Mouse (Mus musculus): ENCODE measurements around the gene Abcb1b. TPM values are rescaled to one million over a fixed set of nuclear protein-coding genes. Genes with fewer than 3 reads are reported as not detected.
"Not testable (repeated sequence)": the region's sequence is repeated elsewhere in the genome, so short reads cannot be mapped to it uniquely, and the experiment has no call there.

Gene Abcb1b
- total RNA-seq, 1 experiment from 2014 or later, result 48.1 TPM

DNA sequence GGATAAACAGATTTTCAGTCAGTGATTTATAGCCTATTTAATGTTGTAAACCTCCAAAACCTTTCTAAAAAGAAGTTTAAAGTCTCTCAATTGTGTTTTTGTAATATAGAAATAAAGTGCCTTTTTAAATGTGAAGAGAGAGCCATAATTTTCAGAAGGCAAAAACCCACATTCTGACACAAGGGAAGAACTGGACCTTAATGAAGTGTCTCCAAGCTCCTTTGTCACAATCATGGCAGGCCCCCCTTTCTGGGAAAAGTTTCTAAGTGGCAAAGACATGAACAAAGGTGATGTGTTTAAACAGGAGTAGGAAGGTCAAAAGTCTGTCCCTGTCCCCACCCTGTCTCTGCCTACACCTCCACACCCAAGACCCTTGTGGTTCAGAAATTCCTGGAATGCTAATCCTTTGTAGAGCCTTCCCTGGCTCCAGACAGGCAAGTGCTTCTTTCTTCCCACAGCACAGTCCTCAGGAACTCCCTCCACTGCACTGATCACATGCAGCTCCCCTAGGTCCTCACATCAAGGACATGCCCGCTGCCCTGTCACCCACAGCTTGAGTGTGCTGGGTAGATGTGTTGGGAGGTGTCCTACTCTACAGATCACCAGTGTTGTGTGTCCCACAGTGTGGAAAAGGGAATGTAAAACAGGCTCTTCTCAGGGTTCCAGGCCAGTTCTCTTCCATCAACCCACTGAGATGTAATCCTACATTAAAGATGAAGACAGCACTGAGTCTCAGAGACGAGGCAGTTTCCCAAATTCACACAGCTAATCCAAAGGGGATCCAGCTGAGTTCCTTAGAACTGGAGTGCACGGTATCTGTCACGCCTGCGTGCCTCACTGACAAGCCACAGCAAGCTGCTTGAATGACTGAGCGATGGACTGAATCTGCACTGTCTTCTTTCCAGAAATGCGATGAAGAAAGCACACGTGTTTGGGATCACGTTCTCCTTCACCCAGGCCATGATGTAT, 50.9 kb downstream of the Abcb1b start:
- ATAC-seq (replicated peaks in 1 of 2; ENCODE audit: insufficient read depth in 1 of 2, low FRiP score in 2 of 2, low TSS enrichment in 1 of 2, low read depth in 1 of 2, poor library complexity in 2 of 2, severe bottlenecking in 2 of 2), result not testable (repeated sequence)

DNA sequence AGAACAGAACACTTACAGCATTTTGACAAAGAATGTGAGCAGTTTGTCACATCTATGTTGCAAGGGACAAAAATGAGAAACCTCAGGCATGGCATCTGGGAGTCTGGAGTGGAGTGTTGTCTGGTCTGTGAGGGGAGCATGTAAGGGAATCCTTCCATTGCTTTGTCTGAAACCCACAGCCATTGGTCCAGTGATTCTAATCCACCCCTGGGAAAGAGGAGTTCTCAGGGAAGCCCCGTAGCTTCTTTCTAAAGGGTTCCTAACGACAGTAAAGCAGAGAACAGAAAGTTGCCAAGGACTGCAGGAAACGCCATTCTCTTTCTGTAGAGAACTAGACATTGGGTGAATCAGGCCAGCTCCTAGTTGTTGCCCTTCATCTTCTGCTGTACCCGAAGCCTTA, 52.9 kb downstream of the Abcb1b start:
- ATAC-seq (replicated peaks in 1 of 2; ENCODE audit: insufficient read depth in 1 of 2, low FRiP score in 2 of 2, low TSS enrichment in 1 of 2, low read depth in 1 of 2, poor library complexity in 2 of 2, severe bottlenecking in 2 of 2), result no peak

DNA sequence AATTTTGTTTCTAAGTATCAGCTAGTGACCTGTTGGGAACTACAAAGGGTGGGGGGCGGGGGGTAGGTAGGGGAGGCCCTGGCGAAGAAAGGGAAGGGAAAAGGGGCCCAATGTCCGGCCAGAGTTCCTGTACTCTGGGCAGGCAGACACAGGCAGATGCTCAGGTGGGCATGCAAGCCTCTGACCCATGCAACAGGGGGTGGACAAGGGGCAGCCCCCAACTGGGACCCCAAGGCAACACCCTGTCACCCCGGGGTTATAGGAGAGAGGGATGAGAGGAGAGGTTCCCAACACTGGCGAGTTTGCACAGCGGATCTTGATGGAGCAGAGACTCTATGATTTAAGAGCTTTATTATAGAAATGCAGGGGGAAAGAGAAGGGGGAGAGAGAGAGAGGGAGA, 59.3 kb downstream of the Abcb1b start:
- no peak for ATAC-seq (replicated peaks in 1 of 2; ENCODE audit: insufficient read depth in 1 of 2, low FRiP score in 2 of 2, low TSS enrichment in 1 of 2, low read depth in 1 of 2, poor library complexity in 2 of 2, severe bottlenecking in 2 of 2)

DNA sequence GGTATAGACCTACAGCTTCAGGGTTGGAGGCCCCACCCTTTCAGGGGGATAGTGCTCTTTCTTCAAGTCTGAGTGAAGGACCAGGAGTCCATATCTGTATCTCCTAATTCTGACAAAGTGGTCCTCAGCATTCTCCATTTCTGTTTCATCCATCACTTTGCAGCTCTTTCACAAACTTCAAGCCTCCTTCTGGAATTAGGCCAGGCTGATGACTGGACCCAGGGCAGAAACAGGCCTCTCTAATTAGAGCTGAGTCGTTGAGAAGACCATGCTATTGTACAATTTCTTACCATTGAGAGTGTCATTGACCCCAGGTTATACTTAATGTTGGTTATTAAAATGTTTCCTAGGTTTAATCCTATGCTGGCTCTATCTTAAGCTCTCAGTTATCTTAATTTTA, 63.9 kb downstream of the Abcb1b start:
- ATAC-seq (replicated peaks in 1 of 2; ENCODE audit: insufficient read depth in 1 of 2, low FRiP score in 2 of 2, low TSS enrichment in 1 of 2, low read depth in 1 of 2, poor library complexity in 2 of 2, severe bottlenecking in 2 of 2), result no peak

DNA sequence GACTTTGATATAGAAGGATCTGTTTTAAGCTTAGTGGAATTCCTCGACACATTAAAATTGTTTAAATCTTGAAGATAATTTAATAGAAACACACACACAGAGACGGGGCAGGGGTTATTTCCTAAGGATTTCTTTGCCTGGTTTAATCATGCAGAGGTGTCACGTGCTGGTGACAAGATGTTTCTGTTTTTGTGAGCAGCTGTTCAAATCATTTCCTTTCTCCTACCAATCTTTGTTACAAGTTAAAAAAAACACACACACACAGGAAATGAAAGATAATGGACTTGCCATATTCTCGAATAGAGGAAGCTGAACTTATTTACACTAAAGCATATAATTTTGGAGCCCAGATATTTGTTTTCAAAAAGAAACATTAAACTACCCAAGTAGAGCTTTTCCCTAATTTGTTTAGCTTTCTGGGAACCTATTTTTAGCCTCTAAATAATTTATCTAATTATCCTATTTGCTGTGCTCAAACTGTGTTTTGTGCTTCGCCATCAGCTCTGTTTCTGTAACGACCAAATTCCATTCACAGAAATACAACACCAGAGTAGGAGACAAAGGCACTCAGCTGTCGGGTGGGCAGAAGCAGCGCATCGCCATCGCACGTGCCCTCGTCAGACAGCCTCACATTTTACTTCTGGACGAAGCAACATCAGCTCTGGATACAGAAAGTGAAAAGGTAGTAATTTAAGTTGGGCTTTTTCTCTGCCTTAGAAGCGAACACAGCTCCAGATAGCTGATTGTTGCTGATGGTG, 65.8 kb downstream of the Abcb1b start:
- ATAC-seq (replicated peaks in 1 of 2; ENCODE audit: insufficient read depth in 1 of 2, low FRiP score in 2 of 2, low TSS enrichment in 1 of 2, low read depth in 1 of 2, poor library complexity in 2 of 2, severe bottlenecking in 2 of 2), result no peak

DNA sequence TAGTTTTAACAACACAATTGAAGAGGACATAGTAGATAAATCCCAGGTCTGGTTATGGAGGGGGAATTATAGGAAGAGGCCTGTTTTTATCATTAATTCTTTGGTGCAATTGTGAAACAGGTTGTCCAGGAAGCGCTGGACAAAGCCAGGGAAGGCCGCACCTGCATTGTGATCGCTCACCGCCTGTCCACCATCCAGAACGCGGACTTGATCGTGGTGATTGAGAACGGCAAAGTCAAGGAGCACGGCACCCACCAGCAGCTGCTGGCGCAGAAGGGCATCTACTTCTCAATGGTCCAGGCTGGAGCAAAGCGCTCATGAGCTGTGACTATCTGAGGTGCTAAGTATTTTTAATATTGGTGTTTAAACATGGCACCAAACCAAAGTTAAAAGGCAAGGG, 67.7 kb downstream of the Abcb1b start:
- ATAC-seq (replicated peaks in 1 of 2; ENCODE audit: insufficient read depth in 1 of 2, low FRiP score in 2 of 2, low TSS enrichment in 1 of 2, low read depth in 1 of 2, poor library complexity in 2 of 2, severe bottlenecking in 2 of 2), result not testable (repeated sequence)

DNA sequence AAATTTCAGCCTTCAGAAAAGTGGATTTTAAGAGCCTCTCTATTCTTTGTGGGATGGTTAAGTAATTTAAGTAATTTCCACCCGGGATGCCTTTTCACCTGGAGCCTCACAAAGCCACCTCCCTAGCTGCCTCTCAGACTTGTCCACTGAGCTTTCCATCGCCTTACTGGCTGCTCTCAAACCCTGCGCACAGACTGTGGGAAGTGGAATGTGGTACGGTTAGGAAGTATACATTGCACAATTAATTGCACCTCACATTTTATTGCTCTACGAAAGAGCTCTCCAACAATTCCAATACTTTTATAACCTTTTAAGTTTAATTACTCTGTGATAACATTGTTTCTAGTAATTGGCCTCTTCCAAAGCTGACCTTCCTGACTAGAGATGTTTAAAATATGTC, 68.4 kb downstream of the Abcb1b start:
- ATAC-seq (replicated peaks in 1 of 2; ENCODE audit: insufficient read depth in 1 of 2, low FRiP score in 2 of 2, low TSS enrichment in 1 of 2, low read depth in 1 of 2, poor library complexity in 2 of 2, severe bottlenecking in 2 of 2), result no peak

DNA sequence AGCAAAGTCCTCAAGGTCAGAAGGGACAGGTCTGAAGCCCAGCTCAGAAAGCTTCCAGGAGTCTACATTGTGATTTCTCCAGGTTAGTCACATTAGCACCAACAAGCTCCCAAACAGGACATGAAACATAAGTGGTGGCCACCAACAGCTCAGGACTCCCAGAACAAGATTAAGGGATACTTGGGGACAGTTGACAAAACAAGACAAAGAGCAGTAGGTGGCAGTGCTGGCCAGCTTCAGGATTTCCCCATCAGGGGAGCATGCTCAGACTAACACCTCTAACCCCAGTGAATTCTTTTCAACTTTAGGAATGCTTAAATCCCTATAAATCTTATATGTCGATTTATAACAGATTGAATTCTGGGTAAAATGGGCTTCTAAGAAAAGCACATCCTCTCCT, 70.1 kb downstream of the Abcb1b start:
- peak; percentile 85 to 87 for ATAC-seq (replicated peaks in 1 of 2; ENCODE audit: insufficient read depth in 1 of 2, low FRiP score in 2 of 2, low TSS enrichment in 1 of 2, low read depth in 1 of 2, poor library complexity in 2 of 2, severe bottlenecking in 2 of 2)

DNA sequence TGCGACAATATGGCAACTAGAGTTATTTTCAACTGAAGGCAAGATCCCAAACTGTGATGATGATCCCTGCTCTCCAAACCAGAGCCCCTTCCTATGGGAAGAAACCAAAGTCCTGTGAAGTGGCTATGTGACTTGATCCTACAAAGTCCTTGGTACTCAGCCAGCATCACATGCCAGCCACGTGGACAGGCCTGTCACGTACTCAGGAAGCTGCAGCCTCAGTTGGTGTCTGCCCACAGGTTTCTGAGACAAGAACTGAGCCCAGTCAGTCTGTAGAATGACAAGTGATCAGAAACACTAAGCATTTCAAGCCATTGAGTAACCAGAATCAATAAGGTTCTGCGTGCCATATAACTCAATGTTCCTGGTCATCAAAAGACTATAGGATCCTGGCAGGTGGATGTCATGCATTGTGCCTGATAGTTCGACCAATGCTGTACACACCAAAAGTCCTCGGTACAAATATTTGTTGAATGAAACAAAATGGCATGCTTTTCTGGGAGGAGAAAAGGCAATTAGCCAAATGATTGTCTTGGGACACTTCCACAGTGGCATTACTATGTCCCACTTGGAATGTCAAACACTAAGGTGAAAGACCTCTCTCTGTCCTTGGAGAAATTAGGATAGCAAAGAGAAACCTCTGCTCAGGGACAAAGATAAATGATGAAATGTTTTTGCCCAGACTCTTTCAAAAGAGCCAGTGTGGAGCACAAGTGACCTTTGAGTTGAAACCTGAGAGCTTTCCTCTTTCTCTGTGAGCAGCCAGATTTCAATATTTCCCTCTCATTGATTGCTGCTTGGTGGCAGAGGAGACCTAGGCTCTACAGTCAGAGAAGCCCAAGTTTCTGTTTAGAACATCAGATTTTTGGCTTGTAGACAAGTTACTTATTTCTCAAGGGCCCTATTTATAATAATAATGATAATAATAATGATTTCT, 75.3 kb downstream of the Abcb1b start:
- no peak for ATAC-seq (replicated peaks in 1 of 2; ENCODE audit: insufficient read depth in 1 of 2, low FRiP score in 2 of 2, low TSS enrichment in 1 of 2, low read depth in 1 of 2, poor library complexity in 2 of 2, severe bottlenecking in 2 of 2)

DNA sequence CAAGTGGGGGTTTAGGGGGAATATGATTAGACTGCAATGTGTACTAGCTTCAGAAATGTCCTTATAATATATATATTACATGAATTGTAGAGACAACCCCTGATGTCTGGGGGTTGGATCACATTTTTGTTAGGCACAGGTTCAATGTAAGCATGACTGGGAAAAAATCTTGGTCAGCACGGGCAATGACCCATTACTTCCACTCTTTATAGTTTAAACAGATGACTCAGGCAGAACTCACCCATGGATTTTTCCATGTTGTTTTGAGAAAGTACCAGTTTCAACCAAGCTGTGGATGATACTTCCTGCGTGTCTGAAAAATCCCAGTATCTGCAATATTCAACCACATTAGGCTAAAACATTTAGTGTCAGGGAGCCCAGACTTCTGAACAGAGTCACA, 79.1 kb downstream of the Abcb1b start:
- no peak for ATAC-seq (replicated peaks in 1 of 2; ENCODE audit: insufficient read depth in 1 of 2, low FRiP score in 2 of 2, low TSS enrichment in 1 of 2, low read depth in 1 of 2, poor library complexity in 2 of 2, severe bottlenecking in 2 of 2)

DNA sequence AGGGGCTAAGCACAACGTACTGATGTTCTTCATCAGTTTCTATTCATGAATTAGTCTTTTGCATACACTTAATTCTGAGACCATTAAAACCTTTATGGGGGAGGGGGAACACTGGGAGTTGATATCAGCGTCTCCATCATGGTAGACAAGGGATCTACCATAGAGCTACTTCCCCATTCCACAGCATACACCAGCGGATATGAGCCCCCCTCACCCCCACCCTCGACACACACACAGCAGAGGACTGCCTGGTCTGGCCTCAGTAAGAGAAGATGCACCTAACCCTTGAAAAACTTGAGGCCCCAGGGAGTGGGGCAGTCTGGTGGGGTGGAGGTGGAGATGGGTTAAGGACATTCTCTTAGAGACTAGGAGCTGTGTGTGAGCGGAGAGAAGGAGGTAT, 79.9 kb downstream of the Abcb1b start:
- ATAC-seq (replicated peaks in 1 of 2; ENCODE audit: insufficient read depth in 1 of 2, low FRiP score in 2 of 2, low TSS enrichment in 1 of 2, low read depth in 1 of 2, poor library complexity in 2 of 2, severe bottlenecking in 2 of 2), result peak; percentile 64 to 70

DNA sequence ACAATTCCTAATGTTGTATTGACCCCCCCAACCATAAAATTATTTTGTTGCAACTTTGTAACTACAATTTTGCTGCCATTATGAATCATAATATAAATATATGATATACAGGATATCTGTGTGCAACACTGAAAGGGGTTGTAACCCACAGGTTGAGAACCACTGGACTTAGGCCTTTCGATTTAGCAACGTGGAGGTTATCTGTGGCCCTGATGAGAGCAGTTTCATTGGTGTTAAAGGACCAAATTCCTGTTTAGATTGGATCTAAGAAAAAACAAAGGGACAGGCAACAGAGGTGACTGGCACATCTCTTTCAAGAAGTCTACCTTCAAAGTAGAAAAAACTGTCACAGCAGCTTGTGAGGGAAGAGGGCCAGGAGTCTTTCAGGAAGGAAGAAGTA, 87.9 kb downstream of the Abcb1b start:
- ATAC-seq (replicated peaks in 1 of 2; ENCODE audit: insufficient read depth in 1 of 2, low FRiP score in 2 of 2, low TSS enrichment in 1 of 2, low read depth in 1 of 2, poor library complexity in 2 of 2, severe bottlenecking in 2 of 2), result no peak

DNA sequence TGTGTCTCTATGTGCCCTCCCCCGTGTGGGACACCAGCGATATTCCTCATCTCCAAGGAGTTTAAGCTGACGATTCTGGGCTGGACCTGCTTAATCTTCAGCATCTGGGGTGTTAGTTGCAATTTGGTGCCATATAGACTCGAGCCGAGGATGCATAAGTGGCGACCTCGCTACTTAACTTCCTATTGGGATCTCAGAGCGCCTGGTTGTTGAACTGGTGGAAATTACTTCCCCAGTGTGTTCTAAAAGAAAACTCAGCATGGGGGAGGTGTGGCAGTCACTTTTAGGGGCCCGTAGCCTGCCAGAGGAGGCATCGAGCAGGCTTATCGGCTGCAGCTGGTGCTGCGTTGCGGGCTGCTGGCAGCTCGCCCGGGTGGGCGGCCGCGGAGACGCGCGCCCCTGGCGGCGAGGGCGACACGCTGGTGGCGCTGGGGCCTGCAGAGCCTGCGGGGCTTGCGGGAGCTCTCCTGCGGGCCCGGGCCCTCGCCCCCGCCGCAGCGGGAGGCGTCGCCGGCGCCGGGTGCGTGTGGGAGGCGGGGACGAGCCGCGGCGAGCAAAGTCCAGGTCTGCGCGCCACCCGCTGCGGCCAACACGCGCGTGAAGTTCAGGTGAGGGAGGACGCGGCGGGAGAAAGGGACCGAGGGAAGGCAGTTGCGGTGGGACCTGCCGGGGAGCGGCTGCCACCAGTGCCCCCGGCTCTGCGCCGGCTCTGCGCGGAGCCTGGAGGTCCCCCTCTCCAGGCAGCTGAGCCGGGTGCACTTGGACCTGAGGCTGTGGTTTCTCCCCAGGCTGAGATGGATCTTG, 95.6 kb downstream of the Abcb1b start, which contains the start of gene Abcb4:
TSS of gene Abcb4 (plus strand) at position 418 of the 804 bp plus-strand sequence.
- ATAC-seq (replicated peaks in 1 of 2; ENCODE audit: insufficient read depth in 1 of 2, low FRiP score in 2 of 2, low TSS enrichment in 1 of 2, low read depth in 1 of 2, poor library complexity in 2 of 2, severe bottlenecking in 2 of 2), result peak; percentile 73 to 82

DNA sequence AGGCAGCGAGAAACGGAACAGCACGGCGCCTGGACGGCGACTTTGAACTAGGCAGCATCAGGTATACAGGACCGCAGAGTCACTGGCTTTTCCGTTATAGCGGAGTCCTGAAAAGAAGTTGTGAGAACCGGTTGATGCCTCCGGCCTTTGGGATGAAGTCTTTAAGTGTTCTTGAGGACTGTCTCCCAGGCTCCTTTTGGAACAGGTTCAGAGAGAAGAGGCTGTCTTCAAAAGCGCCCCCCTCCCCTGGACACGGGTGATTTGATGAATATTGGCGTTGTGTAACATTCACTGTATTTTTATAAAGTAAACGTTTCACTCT, 96.1 kb downstream of the Abcb1b start:
- ATAC-seq (replicated peaks in 1 of 2; ENCODE audit: insufficient read depth in 1 of 2, low FRiP score in 2 of 2, low TSS enrichment in 1 of 2, low read depth in 1 of 2, poor library complexity in 2 of 2, severe bottlenecking in 2 of 2), result 0 out of 4 replicates have a peak, but pooled peaks of 1 of the 2 experiments have one; percentile 5

DNA sequence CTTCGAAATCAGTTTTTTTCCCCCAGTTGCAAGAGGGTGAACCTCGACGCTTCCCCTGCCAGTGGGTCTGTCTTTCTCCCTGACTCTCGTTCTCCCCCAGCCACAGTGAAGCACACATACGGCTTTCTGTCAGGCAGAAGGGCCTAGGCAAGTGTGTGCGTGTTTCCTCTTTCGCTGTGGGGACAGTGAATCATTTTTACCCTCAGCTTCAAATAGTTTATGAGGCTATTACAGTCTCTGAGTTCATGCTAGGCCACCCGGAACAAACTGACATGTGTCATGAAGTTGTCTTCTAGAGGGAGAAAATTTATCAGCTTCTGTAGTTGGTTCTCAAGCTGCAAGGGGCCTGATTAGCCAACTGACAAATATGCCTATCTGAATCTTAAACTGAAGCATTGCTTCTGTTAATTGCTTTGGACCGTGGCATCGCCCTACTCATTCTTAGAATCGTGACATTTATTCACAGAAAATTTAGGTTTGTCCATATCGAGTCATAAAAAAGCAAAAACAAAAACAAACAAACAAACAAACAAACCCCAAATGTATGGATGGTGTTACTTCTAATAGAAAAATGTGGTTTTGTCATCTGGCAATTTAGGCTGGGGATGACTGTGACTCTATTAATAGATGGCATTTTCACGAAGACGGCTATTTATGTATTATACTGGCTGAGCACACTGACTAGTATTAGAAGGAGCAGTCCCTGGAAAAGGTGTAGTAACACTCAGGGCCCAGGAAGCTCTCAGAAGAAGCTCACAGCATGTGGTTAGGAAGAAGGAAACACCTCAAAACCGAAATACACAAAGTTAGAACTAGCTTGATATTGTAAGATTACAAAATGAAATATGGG, 96.9 kb downstream of the Abcb1b start:
- ATAC-seq (replicated peaks in 1 of 2; ENCODE audit: insufficient read depth in 1 of 2, low FRiP score in 2 of 2, low TSS enrichment in 1 of 2, low read depth in 1 of 2, poor library complexity in 2 of 2, severe bottlenecking in 2 of 2), result peak; percentile 8 to 26; a peak in 1 of 4 replicates

DNA sequence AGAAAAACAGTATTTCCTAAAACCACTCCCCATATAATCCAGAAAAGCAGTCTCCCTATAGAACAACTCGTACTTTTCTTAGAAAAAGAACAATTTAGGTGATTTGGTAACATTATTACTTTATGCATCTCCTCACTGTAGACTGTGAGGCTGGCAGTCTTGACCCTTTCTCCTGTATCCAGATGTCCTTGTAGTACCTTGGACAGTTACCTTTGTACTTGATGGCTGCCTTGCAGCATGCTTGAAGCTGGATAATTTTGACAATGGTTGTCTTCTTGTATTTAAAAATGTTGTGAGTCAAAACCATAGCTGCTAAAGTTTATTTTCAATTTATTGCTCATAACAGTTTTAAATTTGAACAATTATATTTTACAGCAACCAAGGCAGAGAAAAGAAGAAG, 98.3 kb downstream of the Abcb1b start:
- ATAC-seq (replicated peaks in 1 of 2; ENCODE audit: insufficient read depth in 1 of 2, low FRiP score in 2 of 2, low TSS enrichment in 1 of 2, low read depth in 1 of 2, poor library complexity in 2 of 2, severe bottlenecking in 2 of 2), result no peak

Measured in hematopoietic stem cell, adult 5-6 weeks (primary cell).